Mouse (Mus musculus): ENCODE results near the gene Gm28374. TPM values are rescaled to one million over a fixed set of nuclear protein-coding genes. Genes with fewer than 3 reads are reported as not detected.

The Gm28374 gene
- total RNA-seq, 2 experiments from 2014 or later: not detected

DNA sequence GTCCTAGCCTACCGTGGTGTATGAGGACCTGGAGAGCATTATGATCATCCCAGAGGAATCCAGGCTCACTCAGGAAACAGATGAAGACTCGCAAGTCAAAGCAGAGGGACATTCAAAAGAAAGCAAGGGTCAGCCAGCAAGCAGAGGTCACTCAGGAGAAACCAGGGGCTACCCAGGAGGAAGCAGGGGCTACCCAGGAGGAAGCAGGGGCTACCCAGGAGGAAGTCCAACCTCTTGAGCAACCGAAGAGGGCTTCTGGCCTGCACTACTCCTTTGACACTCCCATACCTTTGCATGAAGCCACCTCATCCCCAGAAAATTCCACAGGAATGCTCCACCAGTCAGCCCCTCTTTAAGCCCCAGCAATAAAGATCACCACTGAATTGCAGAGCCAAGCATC is 15.8 kb upstream of the Gm28374 start:
- DNase-seq: no peak
- intact Hi-C loops (cut with DNase I): no loop called here

DNA sequence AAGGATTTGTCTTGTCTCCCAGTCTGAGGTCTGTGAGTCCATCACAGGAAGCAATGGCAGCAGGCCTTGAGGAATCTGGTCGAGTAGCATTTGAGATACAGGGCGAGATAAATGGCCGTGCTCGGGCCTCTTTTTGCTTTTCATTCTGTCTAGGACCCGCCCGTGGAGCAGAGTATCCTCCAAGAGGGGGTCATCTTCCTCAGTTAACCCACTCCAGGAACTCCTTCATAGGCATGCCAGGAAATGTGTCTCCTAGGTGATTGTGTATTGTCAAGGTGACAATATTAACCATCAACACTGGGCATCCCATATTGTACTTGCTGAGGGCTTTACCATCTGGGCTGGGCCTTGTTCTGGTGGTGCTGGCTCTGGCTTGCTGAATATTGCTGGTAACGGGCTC is 12.1 kb upstream of the Gm28374 start, which contains the start of gene AC131692.1:
AC131692.1 (plus strand) TSS at position 301 of the 400 bp plus-strand sequence.
- DNase-seq: no peak
- intact Hi-C loops (cut with DNase I): no loop called here

- intact Hi-C loops (cut with DNase I): no loop called here
Measured at GRCm38 (mm10) chr19:6088841-6089240, 6.8 kb upstream of the Gm28374 start.

DNA sequence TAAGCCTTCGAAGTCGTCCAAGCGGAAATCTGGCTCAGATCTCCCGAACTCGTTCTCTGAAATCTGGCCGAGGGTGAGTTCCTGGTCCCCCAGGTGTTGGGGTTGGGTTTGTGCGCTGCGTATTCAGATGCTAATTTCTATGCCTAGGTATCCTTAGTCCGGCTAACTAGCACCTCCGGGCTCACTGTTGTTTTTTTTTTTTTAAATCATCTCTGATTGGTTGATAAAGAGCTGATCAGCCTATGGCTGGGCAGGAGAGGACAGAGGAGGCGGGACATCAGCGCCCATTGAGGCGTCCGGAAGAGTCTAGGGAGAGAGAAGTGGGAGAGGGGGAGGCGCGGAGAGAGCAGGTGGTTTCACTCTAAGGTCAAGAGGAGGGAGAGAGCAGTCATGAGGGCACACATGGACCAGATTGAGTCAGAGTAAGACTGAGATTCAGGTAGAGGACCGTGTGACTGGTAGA is 3.4 kb upstream of the Gm28374 start:
- intact Hi-C loops (cut with DNase I): no loop called here
- no peak for DNase-seq

More at GRCm38 (mm10) chr19:6088841-6089240, 6.8 kb upstream of the Gm28374 start:
- no peak for DNase-seq

DNA sequence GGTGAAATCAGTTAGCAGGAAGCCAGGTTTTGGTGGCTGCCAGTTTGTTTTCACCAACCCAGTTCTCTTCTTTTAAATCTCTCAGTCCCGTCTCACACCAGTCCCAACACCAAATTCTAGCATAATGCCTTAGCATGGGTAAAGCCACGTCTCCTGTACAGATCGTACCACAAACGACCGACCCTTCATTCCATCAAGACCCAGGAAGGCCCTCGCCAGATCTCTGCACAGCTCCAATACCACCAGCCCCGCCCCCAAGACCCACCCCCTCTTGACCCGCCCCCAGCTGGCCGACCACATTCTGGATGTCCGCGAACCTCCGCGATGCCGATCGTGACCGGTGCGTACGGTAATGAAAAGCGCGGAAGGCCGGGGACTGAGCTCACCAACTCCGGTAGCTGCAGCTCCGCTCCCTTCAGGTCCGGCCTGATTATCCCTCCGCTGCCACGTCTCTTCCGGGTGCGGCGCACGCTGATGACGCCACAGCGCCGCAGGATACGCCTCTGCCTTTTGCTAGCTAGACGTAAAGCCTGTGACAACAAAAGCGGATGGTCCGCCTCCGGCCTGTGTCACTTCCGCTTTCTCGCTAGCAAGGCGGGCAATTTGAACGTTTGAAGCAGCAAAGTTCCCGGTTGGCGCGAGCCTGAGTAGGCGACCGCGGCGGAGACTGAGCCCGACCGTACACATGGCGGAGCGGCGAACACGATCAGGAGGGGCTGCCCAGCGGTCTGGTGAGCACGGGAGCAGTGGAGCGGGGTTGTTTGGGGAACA is 2.6 kb upstream of the Gm28374 start, which contains the start of the genes Zfpl1 and Cdca5:
Zfpl1 (minus strand) TSS at position 479 of the 771 bp plus-strand sequence.
Cdca5 (plus strand) TSS at position 506 of the 771 bp plus-strand sequence.
- peak; percentile 93 to 95 for DNase-seq
- intact Hi-C loops (cut with DNase I): loop anchor here (1.0 to 5.0 kb wide), 2 partner anchors 25 to 33 kb away; partner anchors contain the start of gene Sac3d1

DNA sequence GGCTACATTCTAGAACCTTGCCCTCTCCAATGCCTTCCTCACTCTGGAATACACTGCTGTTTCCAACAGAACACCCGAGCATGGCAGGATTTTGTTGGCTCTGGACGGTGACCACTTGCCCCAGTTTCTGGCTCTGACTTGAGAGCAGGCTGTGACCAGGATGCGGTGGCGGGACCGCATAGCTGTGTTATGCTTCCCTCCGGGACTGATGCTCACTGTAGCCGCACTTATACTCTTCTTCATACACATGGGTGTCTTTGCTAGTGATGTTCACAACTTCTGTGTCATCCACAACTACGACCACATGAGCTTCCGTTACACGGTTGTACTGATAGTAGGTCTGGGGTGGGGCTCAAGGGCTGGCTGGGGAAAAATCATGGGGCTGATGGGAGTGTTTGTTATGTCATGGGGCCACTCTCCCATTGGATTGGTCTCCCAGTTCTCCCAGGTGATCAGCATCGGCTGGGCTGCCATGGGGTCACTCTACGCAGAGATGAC is 2.0 kb downstream of the Gm28374 start, which contains the start of gene Tmem262:
Tmem262 (plus strand) TSS at position 51 of the 498 bp plus-strand sequence.
- intact Hi-C loops (cut with DNase I): loop anchor here (5.0 kb wide), 1 partner anchor 37 kb away; the partner anchor contains the start of gene Sac3d1
- DNase-seq: no peak

DNA sequence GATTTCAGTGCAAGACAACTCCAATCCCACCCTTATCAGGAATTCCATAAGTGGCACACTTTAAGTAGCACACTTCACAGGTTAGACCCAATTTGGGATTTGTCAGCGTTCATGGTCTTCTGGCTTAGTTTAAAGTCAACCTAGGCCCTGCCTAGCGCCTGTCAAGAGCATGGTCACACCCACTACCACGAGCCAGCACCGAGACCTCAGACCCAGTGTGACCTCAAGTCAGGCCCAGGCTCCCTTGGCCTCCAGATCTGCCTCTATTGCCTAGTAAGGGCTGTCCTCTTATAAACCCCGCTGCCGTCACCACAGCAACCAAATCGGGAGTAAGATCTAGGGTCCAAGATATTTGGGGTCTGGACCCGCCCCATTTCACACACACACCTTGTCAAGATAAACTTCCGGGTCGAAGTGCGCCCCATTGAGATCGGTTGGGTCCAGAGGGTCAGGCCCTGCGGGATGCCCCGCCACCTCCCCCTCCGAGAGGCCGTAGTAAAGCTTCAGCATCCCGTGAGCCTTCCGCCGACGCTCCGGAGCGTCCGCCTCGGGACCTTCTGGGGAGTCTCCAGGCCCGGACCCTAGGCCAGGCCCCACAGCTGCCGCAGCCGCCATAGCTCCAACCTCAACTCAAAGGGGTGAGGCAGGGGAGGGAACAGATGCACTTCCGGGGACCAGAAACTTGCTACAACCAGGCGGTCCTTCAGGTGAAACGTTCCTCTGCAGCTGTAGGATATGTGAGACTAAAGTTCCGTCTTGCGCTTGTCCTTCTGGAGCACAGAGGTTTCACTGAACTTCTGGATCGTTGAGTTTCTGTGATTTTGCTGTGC is 5.3 kb downstream of the Gm28374 start, which contains the start of gene Vps51:
Vps51 (minus strand) TSS at position 668 of the 830 bp plus-strand sequence.
- intact Hi-C loops (cut with DNase I): no loop called here
- peak; percentile 70 to 81 for DNase-seq

GRCm38 (mm10) chr19:6073889-6074288 is 8.2 kb downstream of the Gm28374 start:
- intact Hi-C loops (cut with DNase I): no loop called here
- no peak for DNase-seq

GRCm38 (mm10) chr19:6071261-6071660 is 10.8 kb downstream of the Gm28374 start:
- intact Hi-C loops (cut with DNase I): no loop called here

GRCm38 (mm10) chr19:6070571-6071250 is 11.3 kb downstream of the Gm28374 start:
- intact Hi-C loops (cut with DNase I): no loop called here
- no peak for DNase-seq

More at GRCm38 (mm10) chr19:6071261-6071660, 10.8 kb downstream of the Gm28374 start:
- DNase-seq: no peak

GRCm38 (mm10) chr19:6069851-6070250 is 12.2 kb downstream of the Gm28374 start:
- no peak for DNase-seq
- intact Hi-C loops (cut with DNase I): no loop called here

DNA sequence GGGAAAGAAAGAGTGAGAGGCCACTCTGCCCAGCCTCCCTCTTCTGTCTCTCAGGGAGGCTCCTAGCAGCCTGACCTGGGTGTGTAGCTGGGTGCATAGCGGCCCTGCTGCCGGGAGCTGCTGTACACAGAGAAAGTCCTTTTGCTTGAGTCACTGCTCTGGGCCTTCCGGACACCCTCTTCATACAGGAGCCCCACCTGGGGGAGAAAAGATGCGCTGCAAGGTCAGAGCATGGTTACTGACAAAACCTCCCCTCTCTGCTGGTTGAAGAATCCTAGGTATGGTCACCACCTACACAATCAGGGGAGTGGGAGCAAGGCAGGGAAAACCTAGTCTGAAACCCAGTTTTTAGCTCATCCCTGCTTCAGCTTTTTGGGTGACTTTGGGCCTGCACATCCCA is 13.1 kb downstream of the Gm28374 start:
- no peak for DNase-seq
- intact Hi-C loops (cut with DNase I): no loop called here

DNA sequence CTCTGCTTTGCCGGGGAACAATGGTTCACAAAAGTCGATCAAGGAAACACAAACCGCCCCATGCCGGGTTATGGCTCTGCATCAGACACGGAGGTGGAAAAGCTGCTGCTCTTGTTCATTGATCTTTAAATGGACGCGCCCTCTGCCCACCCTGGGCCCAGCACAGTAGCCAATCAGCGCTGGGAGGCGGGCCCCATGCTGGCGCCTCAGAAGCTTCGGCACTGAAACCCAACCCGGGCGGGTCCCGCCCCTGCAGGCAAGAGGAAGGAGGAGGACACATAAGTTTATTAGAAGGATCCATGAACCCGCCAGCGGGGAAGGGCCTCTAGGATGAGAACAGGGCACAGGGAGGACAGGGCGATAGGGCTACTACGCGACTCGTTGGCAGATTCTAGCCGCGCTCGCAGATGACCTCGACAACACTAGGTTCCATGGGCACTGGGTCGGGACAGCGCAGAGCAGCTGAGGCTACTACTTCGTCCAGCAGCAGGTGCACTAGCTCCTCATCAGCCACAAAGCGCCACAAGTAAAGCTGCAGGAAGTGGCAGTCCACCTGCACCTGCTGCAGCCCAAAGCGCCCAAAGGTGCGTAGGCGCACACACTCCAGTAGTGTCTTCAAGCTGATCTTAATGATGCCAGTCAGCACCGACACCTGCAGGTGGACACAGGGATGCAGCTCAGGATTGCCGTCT is 14.2 kb downstream of the Gm28374 start, which contains the start of gene Tm7sf2:
Tm7sf2 (minus strand) TSS at position 650 of the 692 bp plus-strand sequence.
- intact Hi-C loops (cut with DNase I): no loop called here
- DNase-seq: peak; percentile 83 to 87

GRCm38 (mm10) chr19:6067011-6067723 is 14.9 kb downstream of the Gm28374 start:
- intact Hi-C loops (cut with DNase I): no loop called here

DNA sequence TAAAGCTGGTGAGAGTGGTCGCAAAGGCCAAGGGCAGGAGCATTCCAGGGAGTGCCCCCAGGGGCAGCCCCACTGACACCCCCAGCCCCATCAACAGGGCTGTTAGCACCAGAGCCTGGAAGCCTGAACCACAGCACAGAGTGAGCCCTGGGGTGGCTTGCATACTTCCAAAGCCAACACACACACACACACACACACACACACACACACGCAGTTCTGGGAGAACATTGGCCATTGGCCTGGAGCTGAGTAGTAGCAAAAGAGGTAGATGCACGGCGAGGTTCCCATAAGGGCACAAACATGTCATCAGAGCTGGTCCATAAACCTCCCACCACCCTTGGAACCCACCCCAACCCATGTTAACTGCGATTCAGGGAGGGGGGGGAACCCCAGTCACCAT is 15.5 kb downstream of the Gm28374 start:
- intact Hi-C loops (cut with DNase I): no loop called here
- DNase-seq: no peak

More at GRCm38 (mm10) chr19:6067011-6067723, 14.9 kb downstream of the Gm28374 start:
- DNase-seq: peak; percentile 63

GRCm38 (mm10) chr19:6063081-6063480 is 19.0 kb downstream of the Gm28374 start:
- DNase-seq: no peak
- intact Hi-C loops (cut with DNase I): no loop called here

DNA sequence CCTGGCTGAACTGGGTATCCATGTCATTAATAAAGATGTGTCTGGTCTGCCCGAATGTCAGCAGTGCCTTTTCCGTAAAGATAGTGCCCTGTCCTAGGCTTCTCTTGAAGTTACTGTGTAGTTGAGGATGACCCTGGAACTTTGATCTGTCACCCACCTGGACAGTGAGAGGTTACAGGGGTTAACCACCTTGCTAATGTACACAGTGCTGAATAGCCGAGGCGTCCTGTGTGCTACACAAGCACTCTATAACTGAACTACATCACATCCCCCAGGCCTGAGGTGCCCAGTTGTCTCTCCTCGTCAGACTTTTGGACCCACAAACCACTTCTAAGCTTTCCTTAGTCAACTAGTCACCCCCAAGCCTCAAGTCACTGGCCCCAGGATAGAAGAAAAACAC is 19.6 kb downstream of the Gm28374 start:
- no peak for DNase-seq
- intact Hi-C loops (cut with DNase I): no loop called here

GRCm38 (mm10) chr19:6061641-6062302 is 20.3 kb downstream of the Gm28374 start:
- no peak for DNase-seq
- intact Hi-C loops (cut with DNase I): no loop called here

Data from gastrocnemius, postnatal 36 days (tissue).